In the genomic region with DNA sequence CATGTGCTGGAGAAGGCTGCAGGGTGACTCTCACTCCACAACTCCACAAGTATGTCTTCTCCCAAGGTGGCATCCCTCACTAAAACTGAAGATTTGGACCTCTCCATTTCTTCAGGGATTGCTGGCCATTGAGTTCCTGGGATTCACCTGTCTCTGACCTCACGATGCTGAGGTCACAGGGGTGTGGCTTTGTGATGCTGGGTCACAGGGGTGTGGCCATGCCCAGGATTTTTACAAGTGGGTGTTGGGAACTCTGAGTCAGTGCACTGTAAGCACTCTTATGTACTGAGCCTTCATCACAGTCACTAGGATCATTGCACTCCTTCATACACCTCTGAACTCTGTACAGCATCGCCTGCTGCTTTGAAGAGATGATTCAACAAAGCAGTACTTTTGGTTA, we compare ENCODE assay signal across 25 mouse cellular contexts. TPM values are rescaled to one million over a fixed set of nuclear protein-coding genes. Genes with fewer than 3 reads are reported as not detected.
DNase-seq lines count a peak whose midpoint lies in the region; ATAC-seq and TF ChIP-seq lines count a peak whose summit lies in the region.
"Had no signal": no experiment of that assay in that cellular context is flagged by ENCODE, and none has a peak within 500 bp of the region (broad histone marks: within the 10 kb centered on the region; RNA-seq: fewer than 3 reads in every experiment).

No protein-coding gene starts in this region.

- no peak overlapping the region for H3K4me3 ChIP-seq in ES-E14 (ENCODE audit: insufficient read depth in 1 of 2, low read depth in 1 of 2, low read length in 2 of 2, poor library complexity in 1 of 2, severe bottlenecking in 1 of 2)
- H3K4me3 ChIP-seq: embryonic facial prominence, embryonic 13.5 days; embryonic facial prominence, embryonic 15.5 days; erythroblast, embryonic 14.5 days; forebrain, embryonic 10.5 days; forebrain, embryonic 12.5 days had no signal

- no peak overlapping the region for H3K27ac ChIP-seq in ES-E14 (ENCODE audit: insufficient read depth, low read depth, low read length, poor library complexity, severe bottlenecking)
- H3K27ac ChIP-seq: embryonic facial prominence, embryonic 13.5 days; embryonic facial prominence, embryonic 15.5 days; forebrain, embryonic 10.5 days; forebrain, embryonic 12.5 days had no signal

- in situ Hi-C loops in ES-E14 (cut with MboI; ENCODE audit: low sequenced_read_pairs in 2 of 2, unreplicated experiment in 2 of 2): no loop called here

- peak; percentile 6 for DNase-seq in CD4-positive, CD25-positive, alpha-beta regulatory T cell, adult 2 months (ENCODE audit: low read depth, low spot score)
- DNase-seq in ES-E14 (ENCODE audit: low read depth, low spot score) (peak; percentile 34), ZHBTc4 (ENCODE audit: low read depth, low spot score) (peak; percentile 47)
- DNase-seq in kidney, postnatal 14 days: no peak
- no peak for DNase-seq in layer of hippocampus, adult 9-10 months (ENCODE audit: low spot score)
- DNase-seq: adrenal gland, adult 2 months; adrenal gland, postnatal 10 days; adrenal gland, postnatal 25 days; B cell, adult 2 months; cerebellum, adult 11 months; cerebellum, adult 8-10 months; cerebellum, adult 9-11 months; cerebellum, postnatal 14 days; cerebellum, postnatal 36 days; embryo, embryonic 11 days had no signal

- ATAC-seq in CD4-positive, CD25-positive, alpha-beta regulatory T cell, adult 4 months: no peak
- ATAC-seq: forebrain, embryonic 14.5 days; forebrain, embryonic 16.5 days had no signal

- H3K36me3 ChIP-seq in ES-E14 (ENCODE audit: control insufficient read depth, insufficient read depth, low read length, poor library complexity, severe bottlenecking): no peaks in the 10 kb centered on the region
- H3K36me3 ChIP-seq: embryonic facial prominence, embryonic 13.5 days; embryonic facial prominence, embryonic 15.5 days; forebrain, embryonic 10.5 days; forebrain, embryonic 12.5 days had no signal

- H3K4me1 ChIP-seq in ES-E14 (ENCODE audit: control insufficient read depth in 2 of 2, insufficient read depth in 2 of 2, low read length in 2 of 2, poor library complexity in 1 of 2): peaks cover 0 to 6% of the 10 kb centered on the region in 2 experiments; a peak in 1 of 4 replicates

- H3K9ac ChIP-seq in ES-E14 (ENCODE audit: insufficient read depth, low read depth, low read length, poor library complexity, severe bottlenecking): no peak overlapping the region
- H3K9ac ChIP-seq: embryonic facial prominence, embryonic 13.5 days; embryonic facial prominence, embryonic 15.5 days; forebrain, embryonic 12.5 days had no signal

- H3K9me3 ChIP-seq in ES-E14 (ENCODE audit: control insufficient read depth, insufficient read depth, low read depth, low read length): no peaks in the 10 kb centered on the region
- H3K9me3 ChIP-seq: forebrain, embryonic 10.5 days; forebrain, embryonic 12.5 days had no signal

TF ChIP-seq in ES-E14, 5 proteins besides CTCF, POLR2A, EP300 and RAD21:
- no peak for TF ChIP-seq CHD2 (IDR thresholded peaks at IDR 0.05; ENCODE audit: low read depth, low read length)
- no peak for TF ChIP-seq MAFK (IDR thresholded peaks at IDR 0.05; ENCODE audit: insufficient read depth, low read depth, low read length)
- TF ChIP-seq HCFC1 (IDR thresholded peaks at IDR 0.05; ENCODE audit: borderline replicate concordance, insufficient read depth, low read length): no peak
- no peak for TF ChIP-seq ZNF384 (IDR thresholded peaks at IDR 0.05; ENCODE audit: low read depth, low read length)
- TF ChIP-seq ZC3H11A (IDR thresholded peaks at IDR 0.05; ENCODE audit: borderline replicate concordance, low read depth, low read length): no peak
TF ChIP-seq in ES-E14: peak in this region for 0.

RNA-seq across cellular contexts. Expression of gene Srsf12, which starts 1.2 kb away (rescaled TPM):
- 1 to 10 TPM; 3.5 to 4.2 TPM for polyA plus RNA-seq in CD4-positive, CD25-positive, alpha-beta regulatory T cell, adult 4 months (2017; shearing (Covaris generic))
- total RNA-seq in ES-E14 (2012; rRNA removed): 1.6 and 2.9 TPM in 2 replicates
- total RNA-seq: common myeloid progenitor, adult 5-6 weeks; MEL had no signal
- polyA plus RNA-seq: erythroblast, embryonic 14.5 days had no signal

RNA-seq across cellular contexts. Expression of gene Pm20d2, which starts 18.0 kb away (rescaled TPM):
- not detected for polyA plus RNA-seq in CD4-positive, CD25-positive, alpha-beta regulatory T cell, adult 4 months (2017; shearing (Covaris generic))
- total RNA-seq in ES-E14 (2012; rRNA removed): 2.0 and 2.1 TPM in 2 replicates
- total RNA-seq: MEL had no signal
- polyA plus RNA-seq: erythroblast, embryonic 14.5 days had no signal

Comparison
In these comparisons a context has a peak if more than half of its experiments do, and no peak if none do; other contexts are left out.
1. DNase-seq: peak in CD4-positive, CD25-positive, alpha-beta regulatory T cell, adult 2 months (single experiment), ES-E14 (single experiment) and ZHBTc4 (single experiment); none in kidney, postnatal 14 days (single experiment) and layer of hippocampus, adult 9-10 months (single experiment).